Mouse (Mus musculus): ENCODE data around the gene Ccdc74a. TPM values are rescaled to one million over a fixed set of nuclear protein-coding genes. Genes with fewer than 3 reads are reported as not detected.

Ccdc74a gene
- polyA plus RNA-seq, 1 experiment from 2014 or later: 4.4 TPM

GRCm38 (mm10) chr16:17619198-17620105 lies 26.8 kb upstream of the Ccdc74a start, which contains the start of gene Smpd4:
Gene Smpd4, plus strand, starts transcription at chr16:17619354.
- Histone ChIP-seq H3K4me3 (ENCODE audit: low read depth, low read length) (peak within 1 kb of the TSS; percentile 65), H3K27ac (ENCODE audit: low read depth, low read length) (no peak within 1 kb of the TSS), H3K4me2 (replicated peaks; ENCODE audit: low read depth, low read length) (peak within 1 kb of the TSS; percentile 68), H3K9ac (ENCODE audit: low read depth, low read length) (peak within 1 kb of the TSS; percentile 73), H3K36me3 (ENCODE audit: control insufficient read depth, insufficient read depth, low read length) (no peaks in the 10 kb centered on the region), H3K9me3 (ENCODE audit: control insufficient read depth, low read length) (no peaks in the 10 kb centered on the region), H3K27me3 (ENCODE audit: control insufficient read depth, insufficient read depth, low read length) (no peaks in the 10 kb centered on the region), H3K4me1 (replicated peaks; ENCODE audit: control insufficient read depth, insufficient read depth, low read length) (no peaks in the 10 kb centered on the region; the same call in 1 of the 2 replicates)
- WGBS: 3% methylated on average over 60 of the region's 60 CpGs
- ATAC-seq (ENCODE audit: low FRiP score) (peak; percentile 79), DNase-seq (ENCODE audit: low spot score) (peak; percentile 98)

- DNase-seq (ENCODE audit: low spot score) (no peak), ATAC-seq (ENCODE audit: low FRiP score) (no peak)
- H3K4me2 ChIP-seq (replicated peaks; ENCODE audit: low read depth, low read length): no peak overlapping the region
- H3K9me3 ChIP-seq (ENCODE audit: control insufficient read depth, low read length): no peaks in the 10 kb centered on the region
- H3K27me3 ChIP-seq (ENCODE audit: control insufficient read depth, insufficient read depth, low read length): no peaks in the 10 kb centered on the region
- H3K4me1 ChIP-seq (replicated peaks; ENCODE audit: control insufficient read depth, insufficient read depth, low read length): no peaks in the 10 kb centered on the region; the same call in 1 of the 2 replicates
- no peak overlapping the region for H3K4me3 ChIP-seq (ENCODE audit: low read depth, low read length)
- H3K36me3 ChIP-seq (ENCODE audit: control insufficient read depth, insufficient read depth, low read length): peaks cover 8% of the 10 kb centered on the region; the same call in 1 of the 2 replicates
- no peak overlapping the region for H3K9ac ChIP-seq (ENCODE audit: low read depth, low read length)
- no peak overlapping the region for H3K27ac ChIP-seq (ENCODE audit: low read depth, low read length)
- 93% methylated on average over 1 of the region's 1 CpGs for WGBS
Observed at GRCm38 (mm10) chr16:17621936-17622335, 24.3 kb upstream of the Ccdc74a start.

GRCm38 (mm10) chr16:17625488-17626268 lies 20.6 kb upstream of the Ccdc74a start:
- H3K9me3 ChIP-seq (ENCODE audit: control insufficient read depth, low read length): no peaks in the 10 kb centered on the region
- peaks cover 8% of the 10 kb centered on the region; the same call in 1 of the 2 replicates for H3K36me3 ChIP-seq (ENCODE audit: control insufficient read depth, insufficient read depth, low read length)
- H3K4me3 ChIP-seq (ENCODE audit: low read depth, low read length): no peak overlapping the region
- no peak overlapping the region for H3K4me2 ChIP-seq (replicated peaks; ENCODE audit: low read depth, low read length)
- peak; percentile 51 for DNase-seq (ENCODE audit: low spot score)
- ATAC-seq (ENCODE audit: low FRiP score): no peak
- 75% methylated on average over 8 of the region's 8 CpGs for WGBS
- no peaks in the 10 kb centered on the region for H3K4me1 ChIP-seq (replicated peaks; ENCODE audit: control insufficient read depth, insufficient read depth, low read length)
- H3K27ac ChIP-seq (ENCODE audit: low read depth, low read length): no peak overlapping the region
- no peak overlapping the region for H3K9ac ChIP-seq (ENCODE audit: low read depth, low read length)
- no peaks in the 10 kb centered on the region for H3K27me3 ChIP-seq (ENCODE audit: control insufficient read depth, insufficient read depth, low read length)

- Histone ChIP-seq H3K27me3 (ENCODE audit: control insufficient read depth, insufficient read depth, low read length) (no peaks in the 10 kb centered on the region), H3K9me3 (ENCODE audit: control insufficient read depth, low read length) (no peaks in the 10 kb centered on the region), H3K27ac (ENCODE audit: low read depth, low read length) (no peak overlapping the region), H3K4me3 (ENCODE audit: low read depth, low read length) (no peak overlapping the region), H3K4me2 (replicated peaks; ENCODE audit: low read depth, low read length) (no peak overlapping the region), H3K4me1 (replicated peaks; ENCODE audit: control insufficient read depth, insufficient read depth, low read length) (no peaks in the 10 kb centered on the region), H3K36me3 (ENCODE audit: control insufficient read depth, insufficient read depth, low read length) (peaks cover 10% of the 10 kb centered on the region; the same call in 1 of the 2 replicates), H3K9ac (ENCODE audit: low read depth, low read length) (no peak overlapping the region)
- 92% methylated on average over 5 of the region's 5 CpGs for WGBS
- DNase-seq (ENCODE audit: low spot score) (no peak), ATAC-seq (ENCODE audit: low FRiP score) (no peak)
Observed at GRCm38 (mm10) chr16:17626269-17626555, 20.1 kb upstream of the Ccdc74a start.

GRCm38 (mm10) chr16:17632580-17632979 lies 13.7 kb upstream of the Ccdc74a start:
- no peak for ATAC-seq (ENCODE audit: low FRiP score)
- no peak overlapping the region for H3K9ac ChIP-seq (ENCODE audit: low read depth, low read length)
- DNase-seq (ENCODE audit: low spot score): no peak
- WGBS: 98% methylated on average over 2 of the region's 2 CpGs
- no peak overlapping the region for H3K27ac ChIP-seq (ENCODE audit: low read depth, low read length)
- H3K27me3 ChIP-seq (ENCODE audit: control insufficient read depth, insufficient read depth, low read length): no peaks in the 10 kb centered on the region
- no peaks in the 10 kb centered on the region for H3K4me1 ChIP-seq (replicated peaks; ENCODE audit: control insufficient read depth, insufficient read depth, low read length)
- no peak overlapping the region for H3K4me2 ChIP-seq (replicated peaks; ENCODE audit: low read depth, low read length)
- no peaks in the 10 kb centered on the region for H3K9me3 ChIP-seq (ENCODE audit: control insufficient read depth, low read length)
- H3K4me3 ChIP-seq (ENCODE audit: low read depth, low read length): no peak overlapping the region
- H3K36me3 ChIP-seq (ENCODE audit: control insufficient read depth, insufficient read depth, low read length): peaks cover 2% of the 10 kb centered on the region; the same call in 1 of the 2 replicates

GRCm38 (mm10) chr16:17633481-17634181 lies 12.6 kb upstream of the Ccdc74a start:
- Histone ChIP-seq H3K4me3 (ENCODE audit: low read depth, low read length) (no peak overlapping the region), H3K4me2 (replicated peaks; ENCODE audit: low read depth, low read length) (no peak overlapping the region), H3K27me3 (ENCODE audit: control insufficient read depth, insufficient read depth, low read length) (no peaks in the 10 kb centered on the region), H3K36me3 (ENCODE audit: control insufficient read depth, insufficient read depth, low read length) (peaks cover 2% of the 10 kb centered on the region; the same call in 1 of the 2 replicates), H3K9ac (ENCODE audit: low read depth, low read length) (no peak overlapping the region), H3K4me1 (replicated peaks; ENCODE audit: control insufficient read depth, insufficient read depth, low read length) (no peaks in the 10 kb centered on the region), H3K27ac (ENCODE audit: low read depth, low read length) (no peak overlapping the region), H3K9me3 (ENCODE audit: control insufficient read depth, low read length) (no peaks in the 10 kb centered on the region)
- DNase-seq (ENCODE audit: low spot score): peak; percentile 15
- WGBS: 79% methylated on average over 8 of the region's 8 CpGs
- ATAC-seq (ENCODE audit: low FRiP score): no peak

GRCm38 (mm10) chr16:17636904-17637303 lies 9.4 kb upstream of the Ccdc74a start:
- Histone ChIP-seq H3K27me3 (ENCODE audit: control insufficient read depth, insufficient read depth, low read length) (no peaks in the 10 kb centered on the region), H3K4me2 (replicated peaks; ENCODE audit: low read depth, low read length) (no peak overlapping the region), H3K36me3 (ENCODE audit: control insufficient read depth, insufficient read depth, low read length) (peaks cover 9% of the 10 kb centered on the region; the same call in 1 of the 2 replicates), H3K9me3 (ENCODE audit: control insufficient read depth, low read length) (no peaks in the 10 kb centered on the region), H3K4me3 (ENCODE audit: low read depth, low read length) (no peak overlapping the region), H3K27ac (ENCODE audit: low read depth, low read length) (no peak overlapping the region), H3K4me1 (replicated peaks; ENCODE audit: control insufficient read depth, insufficient read depth, low read length) (no peaks in the 10 kb centered on the region), H3K9ac (ENCODE audit: low read depth, low read length) (no peak overlapping the region)
- no peak for ATAC-seq (ENCODE audit: low FRiP score)
- DNase-seq (ENCODE audit: low spot score): no peak
- WGBS: 84% methylated on average over 2 of the region's 2 CpGs

GRCm38 (mm10) chr16:17637610-17638009 lies 8.7 kb upstream of the Ccdc74a start:
- H3K9me3 ChIP-seq (ENCODE audit: control insufficient read depth, low read length): no peaks in the 10 kb centered on the region
- no peaks in the 10 kb centered on the region for H3K27me3 ChIP-seq (ENCODE audit: control insufficient read depth, insufficient read depth, low read length)
- H3K4me3 ChIP-seq (ENCODE audit: low read depth, low read length): no peak overlapping the region
- WGBS: 93% methylated on average over 2 of the region's 2 CpGs
- no peak overlapping the region for H3K4me2 ChIP-seq (replicated peaks; ENCODE audit: low read depth, low read length)
- no peaks in the 10 kb centered on the region for H3K4me1 ChIP-seq (replicated peaks; ENCODE audit: control insufficient read depth, insufficient read depth, low read length)
- no peak overlapping the region for H3K27ac ChIP-seq (ENCODE audit: low read depth, low read length)
- no peak for DNase-seq (ENCODE audit: low spot score)
- ATAC-seq (ENCODE audit: low FRiP score): no peak
- H3K9ac ChIP-seq (ENCODE audit: low read depth, low read length): no peak overlapping the region
- H3K36me3 ChIP-seq (ENCODE audit: control insufficient read depth, insufficient read depth, low read length): peaks cover 9% of the 10 kb centered on the region; the same call in 1 of the 2 replicates

Data from hindbrain, embryonic 11.5 days (tissue).